Mouse (Mus musculus): ENCODE results near the gene Slc25a17.

The Slc25a17 gene

GRCm38 (mm10) chr15:81360345-81361021, at the start of gene Slc25a17:
TSS of gene Slc25a17 (minus strand) at chr15:81360812.
- peak; percentile 95 for DNase-seq

GRCm38 (mm10) chr15:81408199-81408598, 47.6 kb upstream of the Slc25a17 start, which contains the start of gene Dnajb7:
TSS of gene Dnajb7 (minus strand) at chr15:81408299.
- DNase-seq: no peak

DNA sequence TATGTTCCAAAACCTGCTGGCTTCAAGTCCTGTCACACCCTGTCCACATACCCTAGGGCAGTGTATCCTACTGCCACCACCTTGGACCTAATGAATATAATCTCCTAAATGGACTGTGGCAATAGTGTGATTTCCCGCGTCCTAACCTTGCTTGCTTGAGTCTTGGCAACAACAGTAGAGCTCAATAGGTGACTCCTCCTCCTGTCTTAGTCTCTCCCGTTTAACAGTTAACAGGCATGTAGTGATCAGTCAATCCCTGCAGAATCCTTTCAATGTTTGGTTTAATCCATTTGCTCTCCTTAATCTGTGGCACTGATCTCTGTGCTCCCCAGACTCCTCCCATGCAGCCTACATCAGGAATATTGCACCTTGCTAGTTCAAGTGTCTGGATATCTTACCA, 44.4 kb upstream of the Slc25a17 start:
- no peak for DNase-seq

DNA sequence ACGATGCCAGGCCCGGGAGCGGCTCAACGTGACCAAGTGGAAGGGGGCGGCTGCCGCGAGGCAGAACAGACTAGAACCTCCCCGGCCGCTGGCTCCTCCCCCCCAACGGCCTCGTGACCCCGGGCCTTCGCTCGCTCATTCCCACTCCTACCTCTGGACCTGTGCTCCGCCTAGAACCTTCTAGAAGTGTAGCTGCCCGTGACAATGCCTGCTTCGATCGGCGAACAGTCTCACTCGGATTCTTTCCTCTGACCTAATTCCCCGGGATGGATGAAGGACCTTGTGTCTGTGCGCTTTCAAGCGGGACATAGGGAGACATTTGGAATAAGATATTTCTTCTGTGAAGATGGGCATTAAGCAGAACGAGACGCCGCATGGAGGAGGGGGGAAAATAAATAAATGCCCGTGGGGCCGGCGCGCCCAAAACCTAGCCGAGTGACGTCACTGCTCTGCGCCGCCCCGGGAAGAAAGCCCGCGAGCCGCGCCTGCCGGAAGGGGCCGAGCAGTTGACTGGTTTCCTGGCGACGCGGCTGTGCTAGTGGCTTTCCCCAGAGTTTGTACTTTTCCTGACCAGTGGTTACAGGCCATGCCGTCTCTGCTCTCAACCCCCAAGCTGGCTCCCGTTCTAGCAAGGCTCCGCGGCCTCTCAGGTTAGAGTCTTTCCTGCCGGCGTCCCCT, 39.2 kb upstream of the Slc25a17 start, which contains the start of the genes St13 and Xpnpep3:
St13 (minus strand) TSS at position 440 of the 678 bp plus-strand sequence.
Xpnpep3 (plus strand) TSS at position 501 of the 678 bp plus-strand sequence.
- peak; percentile 98 for DNase-seq

DNA sequence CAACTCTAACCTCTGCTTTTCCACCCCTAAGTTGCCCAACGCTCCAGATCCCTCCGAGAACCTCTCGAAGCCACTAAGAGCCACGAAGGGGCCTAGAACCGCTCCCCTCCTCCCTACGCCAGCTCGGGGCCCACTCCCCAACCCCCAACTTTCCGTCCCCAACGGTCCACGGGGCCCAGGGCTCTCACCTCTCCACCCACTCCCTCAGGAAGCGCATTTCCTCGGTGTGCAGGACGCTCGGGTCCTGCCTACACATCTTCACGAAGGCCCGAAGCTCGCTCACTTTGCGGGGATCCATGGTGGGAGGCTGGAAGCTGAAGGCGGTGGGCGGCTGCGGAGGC, 38.7 kb upstream of the Slc25a17 start:
- DNase-seq: no peak

GRCm38 (mm10) chr15:81398189-81398588, 37.6 kb upstream of the Slc25a17 start:
- DNase-seq: no peak

DNA sequence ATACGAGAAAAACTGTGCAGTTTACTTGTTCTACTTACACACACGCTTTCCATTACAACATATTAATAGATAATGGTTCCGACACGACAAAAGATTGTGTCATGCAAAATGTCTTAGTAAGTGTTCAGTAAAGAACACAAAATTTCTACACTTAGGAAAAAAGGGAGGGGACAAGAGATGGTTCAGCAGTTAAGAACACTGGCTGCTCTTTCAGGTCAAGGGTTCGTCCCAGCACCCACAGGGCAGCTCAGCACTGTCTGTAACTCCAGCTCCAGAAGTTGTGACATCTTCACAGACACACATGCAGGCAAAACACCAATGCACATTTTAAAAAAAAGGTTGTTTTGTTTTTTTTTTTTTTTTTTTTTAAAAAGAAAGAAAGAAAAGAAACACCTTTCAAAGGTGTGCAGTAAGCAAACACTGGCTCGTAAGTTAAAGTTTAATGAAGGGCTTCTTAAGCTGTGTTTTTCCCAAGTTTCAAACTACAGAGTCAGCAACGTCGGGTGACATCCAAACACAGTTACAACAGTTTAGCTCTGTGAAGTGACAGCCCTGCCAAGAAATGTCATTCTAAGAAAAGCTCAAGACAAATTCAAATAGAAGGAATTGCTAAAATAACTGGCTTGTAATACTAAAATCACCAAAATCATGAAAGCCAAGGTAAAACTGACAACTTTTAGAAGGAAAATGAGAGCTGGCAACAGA, 33.8 kb upstream of the Slc25a17 start:
- no peak for DNase-seq

GRCm38 (mm10) chr15:81392997-81393396, 32.4 kb upstream of the Slc25a17 start:
- DNase-seq: peak; percentile 50

GRCm38 (mm10) chr15:81386327-81386726, 25.7 kb upstream of the Slc25a17 start:
- no peak for DNase-seq

DNA sequence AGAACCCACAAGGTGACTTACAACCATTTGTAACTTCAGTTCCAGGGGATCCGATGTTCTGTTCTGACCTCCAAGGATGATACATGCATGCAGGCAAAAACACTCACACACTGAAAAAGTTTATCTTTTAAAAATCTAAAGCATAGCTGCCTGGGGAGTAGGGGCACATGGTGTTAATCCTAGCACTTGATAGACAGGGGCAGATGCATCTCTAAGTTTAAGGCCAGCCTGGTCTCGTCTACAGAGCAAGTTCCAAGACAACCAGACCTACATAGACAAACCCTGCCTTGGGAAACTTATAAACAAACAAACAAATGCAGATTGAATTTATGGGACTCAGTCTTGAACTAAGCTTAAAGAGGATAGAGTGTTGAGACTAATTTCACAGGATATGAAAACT, 18.2 kb upstream of the Slc25a17 start:
- no peak for DNase-seq

- DNase-seq: no peak
These were observed 14.0 kb upstream of the Slc25a17 start for GRCm38 (mm10) chr15:81374621-81375020.

DNA sequence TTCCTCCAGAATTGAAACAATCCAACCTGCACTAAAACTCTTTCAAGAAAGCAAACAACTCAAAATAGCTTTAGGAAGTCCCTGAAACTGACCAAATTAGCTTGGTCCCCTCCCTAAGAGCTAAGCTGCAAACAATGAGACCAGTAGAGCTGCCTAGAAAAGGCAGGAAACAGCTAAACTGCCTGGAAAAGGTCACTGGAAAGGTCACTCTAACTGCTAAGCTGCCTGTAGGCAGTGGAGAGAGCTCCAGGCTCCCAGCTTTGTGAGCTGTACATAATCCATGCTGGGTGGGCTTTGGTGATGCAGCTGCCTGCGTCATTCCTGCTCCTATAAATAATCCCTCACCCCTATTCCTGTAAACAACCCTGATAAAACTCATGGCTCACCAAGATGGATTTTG, 9.7 kb upstream of the Slc25a17 start:
- DNase-seq: no peak

- no peak for DNase-seq
These were observed 8.0 kb upstream of the Slc25a17 start for GRCm38 (mm10) chr15:81368601-81369000.

DNA sequence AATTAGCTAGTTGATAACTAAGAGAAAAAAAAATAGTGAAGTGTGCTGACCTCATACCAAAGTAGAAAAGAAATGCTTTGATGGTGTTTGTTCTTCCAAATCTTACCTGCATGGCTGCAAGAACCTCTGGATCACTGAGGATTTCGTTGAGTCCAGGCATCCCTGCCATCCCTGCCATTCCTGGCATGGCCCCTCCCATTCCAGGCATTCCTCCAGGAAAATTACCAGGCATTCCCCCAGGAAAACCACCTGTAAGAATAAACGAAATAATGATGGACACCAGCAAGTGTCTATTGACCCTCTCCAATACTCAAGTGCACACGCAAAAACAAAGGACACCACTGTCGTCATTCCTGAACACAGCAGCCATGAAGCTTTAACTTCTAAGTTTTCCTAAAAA, 5.6 kb upstream of the Slc25a17 start:
- no peak for DNase-seq

- no peak for DNase-seq
These were observed 4.6 kb upstream of the Slc25a17 start for GRCm38 (mm10) chr15:81365246-81365645.

DNA sequence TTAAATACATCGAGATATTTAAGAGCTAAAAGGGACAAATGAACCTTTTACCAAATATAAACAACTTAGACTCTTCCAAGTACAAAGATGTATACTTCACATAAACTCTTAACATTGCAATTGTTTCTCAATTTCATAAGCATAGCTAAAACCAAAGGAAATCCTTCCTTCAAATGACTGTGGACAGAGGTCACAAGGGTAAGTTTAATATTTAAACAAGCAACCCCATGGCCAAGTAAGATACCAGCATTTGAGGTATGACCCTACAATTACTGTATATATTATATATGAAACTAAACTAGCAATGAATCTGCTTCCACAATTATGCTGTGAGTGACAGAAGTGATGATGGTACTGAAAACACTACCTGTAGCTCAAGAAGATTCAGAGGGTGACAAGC, 3.7 kb upstream of the Slc25a17 start:
- DNase-seq: no peak

DNA sequence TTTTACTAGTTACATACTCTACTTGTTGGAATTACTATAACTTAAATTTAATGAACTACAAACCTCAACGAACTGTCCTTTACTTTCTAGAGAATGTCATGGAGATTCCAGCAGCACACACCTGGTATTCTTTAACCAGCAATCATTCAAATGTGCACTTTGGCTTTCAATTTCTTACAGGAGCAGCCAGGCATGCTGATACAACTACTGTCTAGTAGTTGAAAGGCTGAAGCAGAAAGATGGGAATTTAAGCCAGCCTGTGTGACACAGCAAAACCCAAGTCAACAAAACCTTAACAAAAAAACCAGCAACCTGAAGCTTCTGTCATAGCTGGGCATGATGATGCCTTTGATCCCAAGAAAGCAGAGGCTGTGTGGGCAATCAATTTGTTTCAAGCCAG, 1.9 kb upstream of the Slc25a17 start:
- no peak for DNase-seq

- no peak for DNase-seq
These were observed 904 bp upstream of the Slc25a17 start for GRCm38 (mm10) chr15:81361417-81362015.

- no peak for DNase-seq
These were observed 401 bp upstream of the Slc25a17 start for GRCm38 (mm10) chr15:81361022-81361404.

- DNase-seq: no peak
These were observed 1.2 kb downstream of the Slc25a17 start for GRCm38 (mm10) chr15:81359421-81359820.

DNA sequence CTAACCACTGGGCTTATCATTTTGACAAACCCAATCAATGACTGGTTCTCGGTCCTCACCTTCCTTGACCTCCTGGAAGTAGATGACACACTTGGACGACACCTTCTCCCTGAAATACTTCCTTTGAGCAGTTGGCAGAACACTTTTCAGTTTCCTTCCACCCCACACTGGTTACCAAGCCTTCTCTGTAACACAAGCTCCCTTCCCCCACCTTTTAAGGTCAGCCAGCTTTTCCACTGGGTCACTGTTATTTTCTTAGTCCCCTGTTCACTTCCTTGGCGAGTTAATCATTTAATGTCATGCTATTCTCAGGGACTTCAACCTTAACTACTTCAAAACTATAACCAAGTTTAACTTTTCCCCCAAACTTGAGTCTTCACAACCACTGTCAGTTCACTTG, 1.7 kb downstream of the Slc25a17 start:
- DNase-seq: no peak

DNA sequence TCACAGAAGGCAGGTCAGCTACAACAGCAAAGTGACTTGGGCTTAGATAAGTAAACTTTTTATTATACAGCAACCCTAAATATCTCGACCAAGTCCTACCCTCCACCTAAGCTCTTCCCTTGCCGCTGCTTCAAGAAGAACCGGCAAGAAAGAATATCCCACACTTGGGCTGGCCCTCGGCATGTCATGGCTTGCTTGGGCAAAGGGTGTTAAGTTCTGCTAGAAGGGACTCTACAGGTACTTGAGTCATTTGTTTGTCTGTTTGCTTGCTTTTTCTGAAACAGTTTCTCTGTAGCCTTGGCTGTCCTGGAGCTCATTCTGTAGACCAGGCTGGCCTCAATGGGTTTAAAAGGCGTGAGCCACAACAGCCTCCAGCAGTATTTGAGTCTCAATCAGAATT, 3.7 kb downstream of the Slc25a17 start:
- DNase-seq: no peak

DNA sequence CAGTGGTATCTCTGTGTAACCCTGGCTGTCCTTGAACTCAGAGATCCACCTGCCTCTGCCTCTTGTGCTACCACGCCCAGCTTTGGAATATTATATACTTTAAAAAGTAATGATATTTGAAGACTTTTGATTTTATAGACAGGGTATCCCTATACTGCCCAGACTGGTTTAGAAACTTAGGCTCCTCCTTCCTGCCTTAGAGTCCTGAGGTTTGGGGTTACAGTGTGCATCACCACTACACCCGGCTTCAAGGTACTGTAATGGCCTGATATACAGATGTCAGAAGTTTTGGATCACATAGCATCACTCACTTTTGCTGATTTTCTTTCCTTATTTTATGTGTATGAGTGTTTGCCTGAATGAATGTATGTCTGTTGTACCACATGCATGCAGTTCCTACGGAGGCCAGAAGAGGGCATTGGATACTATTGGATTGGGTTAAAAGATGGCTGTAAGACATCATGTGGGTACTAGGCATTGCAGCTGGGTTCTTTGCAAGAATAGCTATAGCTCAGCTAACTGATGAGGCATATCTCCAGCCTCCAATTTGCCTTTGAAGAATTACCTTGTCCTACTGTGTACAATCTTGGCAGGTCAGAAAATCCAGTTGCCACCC, 5.4 kb downstream of the Slc25a17 start:
- DNase-seq: peak; percentile 72

Measured in thymus, postnatal 25 days (tissue).